Mouse (Mus musculus): ENCODE results near the gene Aanat. TPM values are rescaled to one million over a fixed set of nuclear protein-coding genes. Genes with fewer than 3 reads are reported as not detected.
A peak's percentile ranks its signal among the peaks of the same experiment; 100 is the strongest.

Gene Aanat
- polyA plus RNA-seq, 1 experiment from 2014 or later = not detected

DNA sequence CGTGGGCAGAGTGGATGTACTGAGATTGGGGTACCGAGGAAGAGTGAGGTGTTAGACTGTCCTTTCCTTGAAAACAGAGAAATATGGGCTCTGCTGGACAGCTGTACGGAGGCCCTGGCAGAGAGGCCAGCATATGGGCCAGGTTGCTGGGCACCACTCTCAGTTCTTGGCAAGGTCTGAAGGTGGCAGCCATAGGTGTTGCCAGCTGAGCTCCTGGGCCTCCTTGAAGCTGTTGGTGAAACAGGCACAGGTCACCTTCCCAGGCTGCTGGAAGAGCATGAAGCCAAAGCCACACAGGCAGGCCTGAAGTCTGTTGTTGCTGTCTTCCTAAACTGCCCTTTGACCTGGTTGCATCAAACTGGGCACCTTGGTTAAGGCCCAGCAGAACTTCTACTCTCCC lies 55.5 kb downstream of the Aanat start:
- no peak for ATAC-seq
- Histone ChIP-seq H3K27ac (ENCODE audit: low read depth, low read length) (no peak overlapping the region), H3K9me3 (ENCODE audit: control insufficient read depth) (no peaks in the 10 kb centered on the region), H3K27me3 (replicated peaks; ENCODE audit: control insufficient read depth, insufficient read depth, low read length) (peaks cover 3% of the 10 kb centered on the region; the same call in 1 of the 2 replicates), H3K4me1 (replicated peaks; ENCODE audit: control insufficient read depth, insufficient read depth, low read length) (no peaks in the 10 kb centered on the region), H3K4me3 (ENCODE audit: low read depth, low read length) (no peak overlapping the region), H3K9ac (ENCODE audit: low read depth, low read length) (no peak overlapping the region), H3K4me2 (replicated peaks; ENCODE audit: low read depth) (no peak overlapping the region), H3K36me3 (ENCODE audit: control insufficient read depth, insufficient read depth) (no peaks in the 10 kb centered on the region)
- WGBS = 71% methylated on average over 3 of the region's 3 CpGs
- no peak for TF ChIP-seq CTCF (IDR thresholded peaks at IDR 0.05; ENCODE audit: low read depth)

DNA sequence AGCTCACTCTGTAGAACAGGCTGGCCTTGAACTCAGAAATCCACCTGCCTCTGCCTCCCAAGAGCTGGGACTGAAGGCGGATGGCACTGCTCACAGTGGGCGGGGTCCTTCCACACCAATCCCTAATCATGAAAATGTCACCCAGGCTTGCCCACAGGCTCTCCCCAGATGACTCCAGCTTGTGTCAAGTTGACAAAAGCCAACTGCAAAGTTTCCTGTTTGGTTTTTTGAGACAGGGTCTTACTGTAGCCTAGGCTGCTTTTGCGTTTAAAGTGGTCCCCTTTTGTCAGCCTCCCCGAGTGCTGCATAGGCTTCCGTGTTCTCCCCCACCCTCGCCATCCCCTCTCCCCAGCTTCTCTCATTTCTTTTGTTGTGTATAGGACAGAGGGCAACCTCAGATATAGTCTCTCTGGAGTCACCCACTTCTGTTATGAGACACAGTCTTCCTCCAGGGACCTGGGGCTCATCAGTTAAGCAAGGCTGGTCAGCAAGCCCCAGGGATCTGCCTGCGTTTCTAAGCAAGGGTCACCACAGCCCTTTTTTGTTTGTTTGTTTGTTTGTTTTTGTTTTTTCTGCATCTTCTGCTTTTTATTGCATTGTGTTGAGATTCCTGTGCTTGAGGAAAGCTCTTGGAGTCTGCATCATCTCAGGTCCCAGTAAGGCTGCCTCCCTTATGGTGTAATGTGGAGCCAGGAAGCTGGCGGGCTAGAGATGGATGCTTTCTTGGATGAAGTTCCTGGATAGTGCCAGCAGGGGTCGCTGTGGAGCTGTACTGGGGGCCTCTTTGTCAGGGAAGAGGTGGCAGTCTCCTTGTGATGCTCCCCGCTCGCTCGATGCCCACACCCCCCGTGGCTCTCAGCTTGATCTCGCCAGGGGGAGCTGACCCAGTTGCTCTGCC lies 56.7 kb downstream of the Aanat start:
- Histone ChIP-seq H3K27me3 (replicated peaks; ENCODE audit: control insufficient read depth, insufficient read depth, low read length) (peaks cover 3% of the 10 kb centered on the region; the same call in 1 of the 2 replicates), H3K4me2 (replicated peaks; ENCODE audit: low read depth) (0 out of 2 replicates have a peak overlapping the region, but pooled peaks have one; percentile 17), H3K9me3 (ENCODE audit: control insufficient read depth) (no peaks in the 10 kb centered on the region), H3K4me3 (ENCODE audit: low read depth, low read length) (no peak overlapping the region), H3K9ac (ENCODE audit: low read depth, low read length) (no peak overlapping the region), H3K4me1 (replicated peaks; ENCODE audit: control insufficient read depth, insufficient read depth, low read length) (0 out of 2 replicates have a peak, but pooled peaks cover 2% of the 10 kb centered on the region), H3K27ac (ENCODE audit: low read depth, low read length) (no peak overlapping the region), H3K36me3 (ENCODE audit: control insufficient read depth, insufficient read depth) (no peaks in the 10 kb centered on the region)
- 34% methylated on average over 14 of the region's 14 CpGs for WGBS
- ATAC-seq = peak; percentile 50; the same call in 1 of the 2 replicates
- TF ChIP-seq CTCF (IDR thresholded peaks at IDR 0.05; ENCODE audit: low read depth) = peak; percentile 98

DNA sequence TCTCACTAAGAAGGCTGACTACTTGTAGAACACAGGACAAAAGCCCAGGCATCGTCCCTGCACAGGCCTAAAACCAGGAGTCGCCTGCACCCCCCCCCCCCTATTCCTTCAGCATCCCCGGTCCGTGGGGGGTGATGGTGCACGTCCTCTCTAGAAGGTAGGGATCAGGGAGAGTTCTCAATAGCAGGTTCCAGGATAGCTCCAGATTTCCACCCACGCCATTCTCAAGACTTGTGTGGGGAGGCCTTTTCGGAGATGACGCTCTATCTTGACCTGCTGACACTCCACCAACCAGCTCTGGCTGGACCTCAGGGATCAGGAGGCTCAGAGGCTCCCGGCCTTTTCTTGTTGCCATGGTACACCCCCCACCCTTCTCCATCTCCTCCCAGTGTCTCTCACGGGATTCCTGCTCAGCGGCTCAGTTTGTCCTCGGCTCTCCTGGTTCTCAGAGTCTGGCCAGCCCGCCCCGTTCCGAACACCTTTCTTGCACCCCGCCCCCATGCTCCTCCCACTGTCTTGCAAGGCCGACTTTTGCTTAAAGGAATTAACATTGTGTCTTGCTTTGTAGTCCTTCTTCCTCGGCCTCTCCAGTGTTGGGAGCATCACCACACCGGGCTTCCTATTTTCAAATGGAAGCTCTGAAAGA lies 57.5 kb downstream of the Aanat start:
- no peak overlapping the region for H3K9ac ChIP-seq (ENCODE audit: low read depth, low read length)
- no peak overlapping the region for H3K27ac ChIP-seq (ENCODE audit: low read depth, low read length)
- TF ChIP-seq CTCF (IDR thresholded peaks at IDR 0.05; ENCODE audit: low read depth) = no peak
- H3K36me3 ChIP-seq (ENCODE audit: control insufficient read depth, insufficient read depth) = no peaks in the 10 kb centered on the region
- H3K4me2 ChIP-seq (replicated peaks; ENCODE audit: low read depth) = 0 out of 2 replicates have a peak overlapping the region, but pooled peaks have one; percentile 17
- 23% methylated on average over 19 of the region's 19 CpGs for WGBS
- no peak overlapping the region for H3K4me3 ChIP-seq (ENCODE audit: low read depth, low read length)
- peaks cover 3% of the 10 kb centered on the region; the same call in 1 of the 2 replicates for H3K27me3 ChIP-seq (replicated peaks; ENCODE audit: control insufficient read depth, insufficient read depth, low read length)
- 0 out of 2 replicates have a peak, but pooled peaks have one; percentile 2 for ATAC-seq
- H3K4me1 ChIP-seq (replicated peaks; ENCODE audit: control insufficient read depth, insufficient read depth, low read length) = 0 out of 2 replicates have a peak, but pooled peaks cover 2% of the 10 kb centered on the region
- no peaks in the 10 kb centered on the region for H3K9me3 ChIP-seq (ENCODE audit: control insufficient read depth)

DNA sequence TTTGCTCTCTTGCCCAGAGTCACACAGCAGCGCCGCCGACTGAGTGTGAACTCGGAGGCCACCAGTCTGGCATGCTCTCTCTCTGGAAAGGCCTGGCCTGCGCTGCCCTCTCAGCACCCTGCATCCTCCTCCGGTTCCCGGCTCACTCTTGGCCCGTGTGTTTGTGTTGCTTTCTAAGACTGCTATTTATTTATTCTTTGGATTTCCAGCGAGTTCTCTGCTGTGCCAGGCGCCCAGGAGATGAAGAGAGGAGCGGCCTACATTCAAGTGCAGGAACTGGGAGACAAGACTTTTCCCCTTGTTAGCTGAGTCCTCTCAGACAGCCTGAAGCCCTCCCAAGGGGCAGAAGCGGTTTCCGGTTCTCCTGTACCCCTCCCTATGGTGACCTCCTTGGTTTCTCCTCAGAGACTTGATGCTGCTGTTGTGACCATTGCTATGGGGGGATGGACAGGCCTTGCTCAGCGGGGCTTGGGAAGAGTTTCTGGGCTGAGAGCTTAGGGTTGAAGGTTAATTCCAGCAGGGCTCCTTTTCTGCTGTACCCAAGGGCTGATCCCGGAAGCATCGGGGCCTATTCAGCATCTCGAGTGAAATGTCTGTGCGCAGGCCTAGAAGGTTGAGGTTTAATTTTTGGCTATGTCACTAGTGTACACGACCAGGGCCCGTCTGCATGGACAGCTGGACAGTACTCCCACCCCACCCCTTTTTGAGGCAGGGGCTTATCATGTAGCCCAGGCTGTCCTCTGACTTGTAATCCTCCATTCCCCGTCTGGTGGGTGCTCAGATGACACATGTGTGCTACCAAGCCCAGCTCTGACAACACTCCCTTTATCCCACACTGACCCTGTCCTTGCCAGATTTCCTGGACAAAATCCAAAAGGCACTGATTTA lies 58.2 kb downstream of the Aanat start:
- Histone ChIP-seq H3K27me3 (replicated peaks; ENCODE audit: control insufficient read depth, insufficient read depth, low read length) (peaks cover 3% of the 10 kb centered on the region; the same call in 1 of the 2 replicates), H3K27ac (ENCODE audit: low read depth, low read length) (no peak overlapping the region), H3K4me1 (replicated peaks; ENCODE audit: control insufficient read depth, insufficient read depth, low read length) (0 out of 2 replicates have a peak, but pooled peaks cover 2% of the 10 kb centered on the region), H3K36me3 (ENCODE audit: control insufficient read depth, insufficient read depth) (no peaks in the 10 kb centered on the region), H3K4me2 (replicated peaks; ENCODE audit: low read depth) (no peak overlapping the region), H3K9ac (ENCODE audit: low read depth, low read length) (no peak overlapping the region), H3K4me3 (ENCODE audit: low read depth, low read length) (no peak overlapping the region), H3K9me3 (ENCODE audit: control insufficient read depth) (no peaks in the 10 kb centered on the region)
- no peak for TF ChIP-seq CTCF (IDR thresholded peaks at IDR 0.05; ENCODE audit: low read depth)
- 60% methylated on average over 21 of the region's 21 CpGs for WGBS
- ATAC-seq = no peak

DNA sequence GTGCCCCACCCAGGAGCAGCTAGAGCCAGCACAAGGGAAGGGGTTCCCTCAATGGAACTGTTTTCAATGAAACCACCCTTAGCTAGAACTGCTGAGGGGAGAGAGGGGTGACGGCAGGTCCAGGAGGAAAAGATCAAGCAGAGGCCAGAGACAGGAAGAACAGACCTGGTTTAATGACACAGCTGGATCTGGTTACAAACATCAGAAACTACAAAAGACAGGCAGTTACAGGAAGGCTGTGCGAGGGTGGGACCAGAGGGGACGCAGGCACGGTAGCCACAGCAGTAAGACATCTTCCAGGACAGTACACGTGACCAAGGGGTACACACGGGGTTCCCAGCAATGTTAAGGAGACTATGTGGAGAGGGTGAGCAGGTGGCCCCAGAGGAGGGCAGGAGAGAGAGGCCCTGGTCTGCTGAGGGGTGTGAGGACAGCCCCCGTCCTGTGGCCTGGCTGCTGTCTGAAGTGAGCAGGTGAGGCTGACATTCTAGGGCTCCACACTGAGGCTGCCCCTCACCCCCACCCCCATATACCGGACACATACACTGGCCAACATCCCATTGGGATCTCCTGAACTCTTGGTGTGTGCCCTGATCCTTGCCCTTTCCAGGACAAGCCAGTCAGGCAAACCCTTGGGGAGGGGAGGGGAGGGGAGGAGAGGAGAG lies 59.3 kb downstream of the Aanat start:
- H3K27ac ChIP-seq (ENCODE audit: low read depth, low read length) = no peak overlapping the region
- TF ChIP-seq CTCF (IDR thresholded peaks at IDR 0.05; ENCODE audit: low read depth) = no peak
- WGBS = 72% methylated on average over 8 of the region's 8 CpGs
- no peaks in the 10 kb centered on the region for H3K9me3 ChIP-seq (ENCODE audit: control insufficient read depth)
- H3K9ac ChIP-seq (ENCODE audit: low read depth, low read length) = no peak overlapping the region
- H3K36me3 ChIP-seq (ENCODE audit: control insufficient read depth, insufficient read depth) = no peaks in the 10 kb centered on the region
- H3K4me1 ChIP-seq (replicated peaks; ENCODE audit: control insufficient read depth, insufficient read depth, low read length) = 0 out of 2 replicates have a peak, but pooled peaks cover 2% of the 10 kb centered on the region
- H3K4me2 ChIP-seq (replicated peaks; ENCODE audit: low read depth) = no peak overlapping the region
- H3K4me3 ChIP-seq (ENCODE audit: low read depth, low read length) = no peak overlapping the region
- no peak for ATAC-seq
- peaks cover 3% of the 10 kb centered on the region; the same call in 1 of the 2 replicates for H3K27me3 ChIP-seq (replicated peaks; ENCODE audit: control insufficient read depth, insufficient read depth, low read length)
